Mouse (Mus musculus) ovary, postnatal 14 days (tissue): ENCODE measurements around the gene Mtch2.
"Not testable (repeated sequence)": the region's sequence is repeated elsewhere in the genome, so short reads cannot be mapped to it uniquely, and the experiment has no call there.

Source experiments
- DNase-seq: peaks from one replicate; pipeline ENCODE4 v3.0.0; 2022; ENCODE audit warnings: low spot score

Gene Mtch2

DNA sequence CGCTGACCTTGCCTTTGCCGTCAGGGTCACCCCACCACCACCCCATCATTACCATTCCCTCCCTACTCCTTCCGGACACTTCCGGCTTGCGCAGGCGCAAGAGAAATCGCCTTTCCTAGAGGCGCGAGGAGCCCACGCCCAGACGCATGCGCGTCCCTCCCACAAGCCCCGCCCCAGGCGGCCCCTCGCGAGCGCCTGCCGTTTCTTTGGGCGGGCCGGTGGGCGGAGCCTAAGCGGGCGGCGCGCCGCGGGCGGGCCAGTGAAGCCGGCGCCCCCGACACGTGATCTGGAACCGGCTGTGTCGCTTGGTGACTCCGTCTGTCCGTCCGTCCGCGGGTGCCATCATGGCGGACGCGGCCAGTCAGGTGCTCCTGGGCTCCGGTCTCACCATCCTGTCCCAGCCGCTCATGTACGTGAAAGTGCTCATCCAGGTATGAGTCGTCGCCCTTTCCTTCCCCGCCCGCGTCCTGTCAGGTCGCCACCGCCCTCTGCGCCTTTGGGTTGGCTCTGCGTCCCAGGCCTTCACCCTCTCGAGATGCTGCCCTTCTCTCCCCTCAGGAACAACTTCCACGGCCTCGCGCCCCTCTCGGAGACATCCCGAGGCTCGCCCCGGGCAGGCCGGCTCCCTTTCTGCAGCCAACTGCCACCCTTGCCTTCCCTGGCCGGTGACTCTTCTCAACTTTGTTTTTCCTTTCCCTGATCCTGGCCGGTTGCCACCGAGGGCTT is at the start of gene Mtch2:
Gene Mtch2, plus strand, starts transcription at position 201 of the 726 bp plus-strand sequence.
- peak; percentile 98 for DNase-seq

GRCm38 (mm10) chr2:90808241-90809126 is 38.5 kb upstream of the Mtch2 start:
- no peak for DNase-seq

DNA sequence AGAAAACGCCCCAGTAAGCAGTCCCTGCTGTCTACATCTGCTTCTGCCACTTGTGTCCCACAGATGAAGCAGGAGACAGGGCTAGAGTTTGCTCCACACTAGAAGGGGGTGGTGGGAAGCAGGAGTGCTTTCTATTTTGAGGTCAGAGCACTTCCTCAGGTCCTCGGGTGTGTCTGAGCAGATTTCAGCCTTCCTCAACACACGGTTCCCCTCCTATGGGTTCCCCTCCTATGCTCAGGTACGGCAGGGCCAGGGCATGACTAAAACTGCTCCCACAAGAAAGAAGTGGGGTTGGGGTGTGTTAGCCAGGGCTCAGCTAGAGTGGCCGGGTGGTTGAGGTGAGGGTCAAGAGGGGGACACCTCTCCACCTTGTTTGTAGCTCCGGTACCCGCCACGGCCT is 36.2 kb upstream of the Mtch2 start:
- DNase-seq = no peak

- no peak for DNase-seq
These were observed 31.7 kb upstream of the Mtch2 start for GRCm38 (mm10) chr2:90815266-90815665.

DNA sequence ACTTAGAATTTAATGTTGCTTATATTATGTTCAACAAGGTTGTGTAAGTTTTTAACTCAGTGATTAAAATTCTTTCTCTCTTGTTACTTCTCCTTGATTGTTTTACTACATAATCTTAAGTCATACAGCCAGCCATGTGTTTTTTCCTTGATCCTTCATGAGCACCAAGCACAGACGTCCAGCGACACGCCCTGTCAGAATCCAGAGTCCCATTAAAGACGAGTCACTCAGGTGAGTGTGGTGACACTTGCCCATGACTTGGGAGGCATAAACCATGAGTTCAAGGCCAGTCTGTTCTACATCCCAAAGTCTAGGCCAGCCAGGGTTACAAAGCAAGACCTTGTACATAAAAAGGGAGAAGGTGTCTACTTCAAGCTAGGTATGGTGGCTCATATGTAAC is 30.8 kb upstream of the Mtch2 start:
- DNase-seq = no peak

- no peak for DNase-seq
These were observed 28.2 kb upstream of the Mtch2 start for GRCm38 (mm10) chr2:90818710-90819109.

DNA sequence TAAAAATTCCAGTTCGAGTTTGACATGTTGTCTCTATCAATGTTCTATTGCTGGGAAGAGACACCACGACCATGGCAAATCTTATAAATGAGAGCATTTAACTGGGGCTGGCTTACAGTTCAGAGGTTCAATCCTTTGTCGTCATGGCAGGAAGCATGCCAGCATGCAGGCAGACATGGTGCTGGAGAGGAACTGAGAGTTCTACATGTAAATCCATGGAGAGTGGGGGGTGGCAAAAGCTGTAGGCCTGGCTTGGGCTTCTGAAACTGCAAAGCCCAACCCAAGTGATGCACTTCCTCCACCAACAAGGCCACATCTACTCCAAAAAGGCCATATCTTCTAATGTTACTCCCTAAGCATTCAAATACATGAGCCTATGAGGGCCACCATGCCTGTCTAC is 26.1 kb upstream of the Mtch2 start:
- no peak for DNase-seq

DNA sequence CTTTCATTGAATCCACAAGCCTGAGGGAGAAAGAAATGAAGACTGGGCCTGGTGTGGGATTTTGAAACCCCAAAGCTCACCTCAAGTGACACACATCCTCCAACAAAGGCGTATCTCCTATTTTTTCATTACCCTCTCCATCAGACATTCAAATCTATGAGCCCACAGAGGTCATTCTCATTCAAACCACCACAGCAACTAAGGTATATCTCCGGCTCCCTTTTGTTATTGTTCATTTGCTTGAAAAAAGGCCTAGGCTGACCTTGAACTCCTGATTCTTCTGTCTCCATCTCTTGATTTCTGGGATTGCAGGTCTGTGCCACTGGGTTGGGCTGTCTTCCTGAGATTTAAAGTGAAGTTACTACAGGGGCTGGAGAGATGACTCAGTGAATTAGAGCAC is 24.0 kb upstream of the Mtch2 start:
- DNase-seq = no peak

- no peak for DNase-seq
These were observed 23.2 kb upstream of the Mtch2 start for GRCm38 (mm10) chr2:90823781-90824180.

GRCm38 (mm10) chr2:90824528-90824927 is 22.4 kb upstream of the Mtch2 start:
- DNase-seq = not testable (repeated sequence)

DNA sequence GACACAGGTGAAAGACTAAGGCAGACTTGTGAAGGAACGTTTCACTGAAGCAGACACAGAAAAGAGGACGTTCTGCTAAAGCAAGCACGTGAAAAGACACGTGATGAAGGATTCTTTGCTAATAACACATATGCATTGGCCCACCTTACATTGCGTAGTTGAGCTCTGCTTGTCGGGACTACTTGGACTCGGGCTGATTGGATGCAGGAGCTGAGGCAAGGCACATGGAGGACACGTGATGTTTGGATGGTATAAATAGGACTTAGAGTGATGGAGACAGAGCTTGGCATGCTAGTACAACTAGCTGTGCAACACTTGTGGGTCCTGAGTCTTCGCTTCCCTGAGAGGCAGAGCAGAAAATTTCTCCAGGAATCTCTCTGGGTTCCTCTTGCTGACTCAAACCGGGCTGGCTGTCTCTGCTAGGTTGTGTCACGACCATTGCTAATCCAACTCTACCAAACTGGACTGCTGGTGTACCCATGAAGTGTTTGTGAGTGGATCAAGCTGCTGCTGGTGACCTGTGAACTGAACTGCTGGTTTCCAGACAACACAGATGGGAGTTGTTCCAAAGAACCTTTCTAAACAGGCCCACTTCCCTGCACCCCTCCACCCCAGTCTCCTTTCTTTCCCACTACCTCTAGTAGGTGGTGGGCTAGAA is 21.3 kb upstream of the Mtch2 start:
- DNase-seq = no peak

- DNase-seq = no peak
These were observed 18.2 kb upstream of the Mtch2 start for GRCm38 (mm10) chr2:90828739-90829138.

DNA sequence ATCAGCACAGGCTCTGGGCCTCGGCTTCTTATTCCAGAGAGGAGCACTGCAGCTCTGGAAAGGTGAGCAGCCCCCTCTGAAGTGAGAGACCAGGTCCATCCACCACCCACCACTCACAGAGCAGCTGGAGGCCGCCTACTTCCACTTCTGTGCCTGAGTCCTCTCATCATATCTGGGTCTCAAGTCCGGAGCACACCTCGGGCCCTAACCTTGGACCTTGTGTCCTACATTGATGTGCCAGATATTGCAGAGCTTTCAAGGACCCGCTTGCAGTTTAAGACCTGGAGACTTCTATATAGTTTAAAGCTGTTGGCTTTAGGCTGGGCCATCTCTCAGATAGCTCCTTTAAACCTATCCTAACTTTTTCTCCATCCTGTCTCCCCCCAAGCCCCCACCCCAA is 13.5 kb upstream of the Mtch2 start:
- DNase-seq = no peak

DNA sequence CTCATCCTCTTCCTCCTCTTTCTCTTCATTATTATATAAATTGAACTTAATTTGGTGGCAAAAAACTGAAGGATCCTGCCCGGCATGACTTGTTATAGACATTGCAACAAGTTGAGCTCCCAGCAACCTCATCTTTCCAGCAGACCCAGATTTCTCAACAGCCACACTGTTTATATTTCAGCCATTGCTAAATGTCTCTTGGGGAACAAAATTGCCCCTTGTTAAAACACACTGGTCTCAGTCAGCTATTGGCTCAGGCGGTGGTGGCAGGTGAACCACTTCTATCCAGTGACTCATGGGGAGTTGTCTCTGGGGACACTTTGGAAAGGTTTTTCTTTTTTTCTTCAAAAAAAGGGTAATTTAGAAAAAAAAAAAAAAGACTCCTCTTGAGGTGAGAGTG is 8.3 kb upstream of the Mtch2 start:
- no peak for DNase-seq

- DNase-seq = no peak
These were observed 3.3 kb upstream of the Mtch2 start for GRCm38 (mm10) chr2:90843666-90844065.

- DNase-seq = no peak
These were observed 2.7 kb upstream of the Mtch2 start for GRCm38 (mm10) chr2:90844262-90844661.

- DNase-seq = no peak
These were observed 1.7 kb upstream of the Mtch2 start for GRCm38 (mm10) chr2:90845234-90845633.

- DNase-seq = peak; percentile 3
These were observed 784 bp upstream of the Mtch2 start for GRCm38 (mm10) chr2:90846171-90846570.

- no peak for DNase-seq
These were observed 379 bp upstream of the Mtch2 start for GRCm38 (mm10) chr2:90846597-90846954.

GRCm38 (mm10) chr2:90847681-90848050 is 711 bp downstream of the Mtch2 start:
- no peak for DNase-seq

DNA sequence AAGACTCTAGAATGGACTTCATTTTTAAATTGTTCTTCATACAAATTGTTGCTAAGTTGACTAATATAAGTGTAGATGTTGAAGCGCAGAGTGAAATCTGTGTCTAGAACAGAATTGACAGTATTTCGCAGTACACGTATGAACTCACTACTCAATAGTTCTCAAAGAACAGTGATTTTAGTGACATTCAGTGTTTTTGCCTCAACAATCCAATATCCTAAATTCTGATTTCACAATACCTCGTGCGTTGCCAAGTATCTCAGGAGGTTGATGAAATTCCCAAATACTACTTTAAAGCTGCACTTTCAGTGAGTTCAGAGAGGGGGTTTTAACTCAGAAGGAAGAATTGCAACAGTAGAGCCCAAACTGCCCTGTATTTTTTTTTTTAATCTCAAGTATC is 1.4 kb downstream of the Mtch2 start:
- DNase-seq = no peak

DNA sequence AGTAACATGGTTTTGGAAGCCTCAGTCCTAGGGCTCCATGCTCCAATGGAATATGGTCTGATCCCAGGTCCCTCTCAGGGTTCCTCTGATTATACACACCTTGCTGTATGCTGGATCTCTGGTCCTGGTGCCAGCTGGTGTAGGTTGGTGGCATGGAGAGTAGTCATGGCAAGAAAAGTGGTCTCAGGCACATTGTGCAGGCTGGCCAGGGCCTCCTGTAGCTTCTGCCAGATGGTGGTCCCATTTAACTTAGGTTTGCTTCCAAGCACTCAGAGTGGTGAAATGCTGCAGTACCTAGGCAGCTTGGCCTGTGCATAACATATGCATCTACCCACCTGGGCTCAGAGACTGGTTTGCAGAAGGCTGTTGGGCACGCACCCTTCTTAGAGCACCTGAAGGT is 3.4 kb downstream of the Mtch2 start:
- DNase-seq = no peak

- no peak for DNase-seq
These were observed 14.5 kb downstream of the Mtch2 start for GRCm38 (mm10) chr2:90861486-90861885.
